Mouse (Mus musculus): ENCODE data around the gene Rnf40.
"Not testable (repeated sequence)": the region's sequence is repeated elsewhere in the genome, so short reads cannot be mapped to it uniquely, and the experiment has no call there.

Gene Rnf40

GRCm38 (mm10) chr7:127602903-127603302 is 14.3 kb downstream of the Rnf40 start:
- no peak for DNase-seq (ENCODE audit: low read depth in 2 of 2, low spot score in 2 of 2)

- no peak for DNase-seq (ENCODE audit: low read depth in 2 of 2, low spot score in 2 of 2)
These were observed 15.7 kb downstream of the Rnf40 start for GRCm38 (mm10) chr7:127604256-127604655.

- no peak for DNase-seq (ENCODE audit: low read depth in 2 of 2, low spot score in 2 of 2)
These were observed 18.6 kb downstream of the Rnf40 start for GRCm38 (mm10) chr7:127607150-127607549.

GRCm38 (mm10) chr7:127611011-127611410 is 22.4 kb downstream of the Rnf40 start:
- no peak for DNase-seq (ENCODE audit: low read depth in 2 of 2, low spot score in 2 of 2)

- DNase-seq (ENCODE audit: low read depth in 2 of 2, low spot score in 2 of 2) = no peak
These were observed 23.0 kb downstream of the Rnf40 start for GRCm38 (mm10) chr7:127611561-127611960.

GRCm38 (mm10) chr7:127613501-127613900 is 24.9 kb downstream of the Rnf40 start:
- no peak for DNase-seq (ENCODE audit: low read depth in 2 of 2, low spot score in 2 of 2)

- no peak for DNase-seq (ENCODE audit: low read depth in 2 of 2, low spot score in 2 of 2)
These were observed 25.5 kb downstream of the Rnf40 start for GRCm38 (mm10) chr7:127614091-127614490.

GRCm38 (mm10) chr7:127614511-127614890 is 25.9 kb downstream of the Rnf40 start:
- DNase-seq (ENCODE audit: low read depth in 2 of 2, low spot score in 2 of 2) = peak in 1 of 2 experiments; percentile 29

- no peak for DNase-seq (ENCODE audit: low read depth in 2 of 2, low spot score in 2 of 2)
These were observed 26.6 kb downstream of the Rnf40 start, which contains the start of gene Zfp629 for GRCm38 (mm10) chr7:127614891-127615843. Gene Zfp629 (minus strand): TSS chr7:127615797.

- no peak for DNase-seq (ENCODE audit: low read depth in 2 of 2, low spot score in 2 of 2)
These were observed 27.8 kb downstream of the Rnf40 start for GRCm38 (mm10) chr7:127616336-127616735.

GRCm38 (mm10) chr7:127616881-127617280 is 28.3 kb downstream of the Rnf40 start:
- DNase-seq (ENCODE audit: low read depth in 2 of 2, low spot score in 2 of 2) = no peak

- no peak for DNase-seq (ENCODE audit: low read depth in 2 of 2, low spot score in 2 of 2)
These were observed 29.4 kb downstream of the Rnf40 start for GRCm38 (mm10) chr7:127617962-127618361.

- not testable (repeated sequence) for DNase-seq (ENCODE audit: low read depth in 2 of 2, low spot score in 2 of 2)
These were observed 29.8 kb downstream of the Rnf40 start for GRCm38 (mm10) chr7:127618402-127618801.

GRCm38 (mm10) chr7:127626039-127626438 is 37.5 kb downstream of the Rnf40 start:
- DNase-seq (ENCODE audit: low read depth in 2 of 2, low spot score in 2 of 2) = no peak

- no peak for DNase-seq (ENCODE audit: low read depth in 2 of 2, low spot score in 2 of 2)
These were observed 37.9 kb downstream of the Rnf40 start for GRCm38 (mm10) chr7:127626471-127626870.

- peak; percentile 49 to 72 for DNase-seq (ENCODE audit: low read depth in 2 of 2, low spot score in 2 of 2)
These were observed 40.1 kb downstream of the Rnf40 start for GRCm38 (mm10) chr7:127628646-127629045.

GRCm38 (mm10) chr7:127631416-127631815 is 42.8 kb downstream of the Rnf40 start:
- no peak for DNase-seq (ENCODE audit: low read depth in 2 of 2, low spot score in 2 of 2)

- no peak for DNase-seq (ENCODE audit: low read depth in 2 of 2, low spot score in 2 of 2)
These were observed 48.4 kb downstream of the Rnf40 start for GRCm38 (mm10) chr7:127636963-127637362.

GRCm38 (mm10) chr7:127641260-127641659 is 52.7 kb downstream of the Rnf40 start:
- no peak for DNase-seq (ENCODE audit: low read depth in 2 of 2, low spot score in 2 of 2)

GRCm38 (mm10) chr7:127642254-127642653 is 53.7 kb downstream of the Rnf40 start:
- DNase-seq (ENCODE audit: low read depth in 2 of 2, low spot score in 2 of 2) = no peak

- DNase-seq (ENCODE audit: low read depth in 2 of 2, low spot score in 2 of 2) = no peak
These were observed 57.8 kb downstream of the Rnf40 start for GRCm38 (mm10) chr7:127646363-127646762.

- not testable (repeated sequence) for DNase-seq (ENCODE audit: low read depth in 2 of 2, low spot score in 2 of 2)
These were observed 59.0 kb downstream of the Rnf40 start for GRCm38 (mm10) chr7:127647576-127647975.
